Mouse (Mus musculus) thymus, adult 2 months (tissue): ENCODE measurements around the gene Glra1.

Experiments
- CTCF ChIP-seq: fragments of 200-500 bp; IDR thresholded peaks from 2 replicates; pipeline ENCODE4 v1.5.1; 2012; ENCODE audit warnings: mild to moderate bottlenecking, control low read depth, low read length, moderate library complexity, borderline replicate concordance; ENCODE audit not compliant: control insufficient read depth, poor library complexity, insufficient read depth; ENCODE audit errors: extremely low read depth
- POLR2A ChIP-seq: fragments of 200-500 bp; IDR thresholded peaks from 2 replicates; pipeline ENCODE4 v1.6.1; 2012; ENCODE audit warnings: mild to moderate bottlenecking, low read length, control low read depth, moderate library complexity; ENCODE audit not compliant: control insufficient read depth, poor library complexity, insufficient read depth; ENCODE audit errors: extremely low read depth

DNA sequence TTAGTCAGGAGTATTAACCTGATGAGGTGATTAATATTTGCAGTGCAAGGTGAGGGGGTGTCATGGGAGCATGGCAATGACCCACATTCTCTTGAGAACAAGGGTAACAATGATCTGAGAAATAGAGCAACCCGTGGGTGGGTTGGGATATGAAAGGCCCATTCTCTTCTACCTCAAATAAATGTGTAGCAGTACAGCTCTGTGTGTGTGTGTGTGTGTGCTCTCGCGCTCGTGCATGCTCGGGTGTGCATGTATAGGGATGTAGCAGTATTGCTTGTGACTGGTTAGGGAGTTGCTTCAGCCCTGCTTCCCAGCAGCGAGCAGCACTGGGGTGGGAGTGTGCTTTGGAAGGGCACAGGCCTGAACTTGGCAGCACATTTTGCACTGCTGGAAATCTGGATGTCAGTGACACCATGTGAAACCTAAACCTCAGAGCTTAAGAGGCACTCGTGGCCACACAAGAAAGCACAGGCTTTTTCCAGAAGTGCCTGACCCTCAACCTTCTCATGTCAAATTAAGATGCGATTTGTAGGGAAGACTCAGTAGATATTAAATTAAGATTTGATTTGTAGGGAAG is 106.0 kb downstream of the Glra1 start:
- TF ChIP-seq POLR2A = no peak
- no peak for TF ChIP-seq CTCF
